Mouse (Mus musculus) embryonic facial prominence, embryonic 14.5 days (tissue): ENCODE data around the gene Rpl32. TPM values are rescaled to one million over a fixed set of nuclear protein-coding genes. Genes with fewer than 3 reads are reported as not detected.

ENCODE experiments used
- ATAC-seq: fragments of 200-750 bp; cut with Nextera tagmentation; 2 replicates; pipeline ENCODE4 v1.8.0; 2017; ENCODE audit warnings: low read depth, moderate number of reproducible peaks, moderate TSS enrichment
- DNase-seq: peaks from one replicate; pipeline ENCODE4 v3.0.0-alpha.2; 2015; ENCODE audit warnings: low spot score
- H3K27ac ChIP-seq: fragments of 300-500 bp; sonication (generic); replicated peaks from 2 replicates; pipeline ENCODE4 v1.5.1; 2014; ENCODE audit warnings: low read depth, mild to moderate bottlenecking, low read length, moderate library complexity
- H3K27me3 ChIP-seq: fragments of 300-500 bp; sonication (generic); replicated peaks from 2 replicates; pipeline ENCODE4 v1.6.1; 2014; ENCODE audit warnings: low read length; ENCODE audit not compliant: control insufficient read depth, insufficient read depth
- H3K36me3 ChIP-seq: fragments of 300-500 bp; sonication (generic); 2 replicates; pipeline ENCODE4 v1.6.1; 2014; ENCODE audit warnings: low read length, mixed read lengths; ENCODE audit not compliant: control insufficient read depth, insufficient read depth
- H3K4me1 ChIP-seq: fragments of 300-500 bp; sonication (generic); 2 replicates; pipeline ENCODE4 v1.6.1; 2014; ENCODE audit warnings: antibody characterized with exemption, low read length; ENCODE audit not compliant: control insufficient read depth, insufficient read depth
- H3K4me2 ChIP-seq: fragments of 300-500 bp; sonication (generic); 2 replicates; pipeline ENCODE4 v1.6.1; 2014; ENCODE audit warnings: low read depth, mild to moderate bottlenecking, low read length, moderate library complexity, mixed read lengths
- H3K4me3 ChIP-seq: fragments of 300-500 bp; sonication (generic); 2 replicates; pipeline ENCODE4 v1.5.1; 2014; ENCODE audit warnings: low read depth, mild to moderate bottlenecking, low read length
- H3K9ac ChIP-seq: fragments of 300-500 bp; sonication (generic); 2 replicates; pipeline ENCODE4 v1.6.1; 2014; ENCODE audit warnings: low read depth, mild to moderate bottlenecking, low read length, moderate library complexity, mixed read lengths
- H3K9me3 ChIP-seq: fragments of 300-500 bp; sonication (generic); 2 replicates; pipeline ENCODE4 v1.6.1; 2016; ENCODE audit warnings: low read length; ENCODE audit not compliant: control insufficient read depth
- WGBS: fragments of 180-500 bp; shearing (Covaris S2); extraction: QIAGEN DNeasy Blood & Tissue Kit; methylation state at CpG from one replicate; pipeline ENCODE4 v1.1.7; 2014; 5-methylcytosine and 5-hydroxymethylcytosine counted together
- polyA plus RNA-seq: library from polyadenylated mRNA; unstranded; fragments of >200 nt; fragmentation: Nextera tagmentation; extraction: Ambion mirVana; gene quantifications from 2 replicates; pipeline ENCODE4 v1.2.1, GENCODE M21; 2014

The Rpl32 gene
- polyA plus RNA-seq, 1 experiment from 2014 or later = 2,432 TPM

DNA sequence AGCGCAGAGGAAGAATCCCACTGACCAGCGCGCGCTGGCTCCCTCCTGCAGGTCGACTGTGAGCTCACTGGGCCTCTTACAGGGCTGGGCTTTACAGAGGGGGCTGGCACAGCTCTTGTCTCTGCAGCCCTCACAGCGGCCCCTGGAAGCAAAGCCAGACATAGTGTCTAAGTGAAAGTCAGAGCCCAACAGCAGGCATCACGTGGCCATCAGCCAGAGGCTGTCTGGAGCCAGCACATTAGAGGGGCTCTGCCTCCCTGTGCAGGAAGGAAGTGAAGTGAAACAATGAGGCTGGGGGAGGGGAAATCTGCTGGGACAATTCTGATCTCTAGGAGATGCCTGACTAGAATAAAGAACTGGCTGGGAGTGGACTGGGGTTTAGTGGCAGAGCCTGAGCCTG, 44.4 kb downstream of the Rpl32 start:
- Histone ChIP-seq H3K9me3 (no peaks in the 10 kb centered on the region), H3K27me3 (no peaks in the 10 kb centered on the region), H3K4me3 (no peak overlapping the region), H3K4me1 (peaks cover 10% of the 10 kb centered on the region), H3K36me3 (no peaks in the 10 kb centered on the region), H3K4me2 (peak overlapping the region; percentile 23; the same call in 1 of the 2 replicates), H3K27ac (peak overlapping the region; percentile 74), H3K9ac (peak overlapping the region; percentile 10; the same call in 1 of the 2 replicates)
- peak; percentile 94 for DNase-seq
- WGBS = 7% methylated on average over 7 of the region's 7 CpGs
- peak; percentile 93 for ATAC-seq

DNA sequence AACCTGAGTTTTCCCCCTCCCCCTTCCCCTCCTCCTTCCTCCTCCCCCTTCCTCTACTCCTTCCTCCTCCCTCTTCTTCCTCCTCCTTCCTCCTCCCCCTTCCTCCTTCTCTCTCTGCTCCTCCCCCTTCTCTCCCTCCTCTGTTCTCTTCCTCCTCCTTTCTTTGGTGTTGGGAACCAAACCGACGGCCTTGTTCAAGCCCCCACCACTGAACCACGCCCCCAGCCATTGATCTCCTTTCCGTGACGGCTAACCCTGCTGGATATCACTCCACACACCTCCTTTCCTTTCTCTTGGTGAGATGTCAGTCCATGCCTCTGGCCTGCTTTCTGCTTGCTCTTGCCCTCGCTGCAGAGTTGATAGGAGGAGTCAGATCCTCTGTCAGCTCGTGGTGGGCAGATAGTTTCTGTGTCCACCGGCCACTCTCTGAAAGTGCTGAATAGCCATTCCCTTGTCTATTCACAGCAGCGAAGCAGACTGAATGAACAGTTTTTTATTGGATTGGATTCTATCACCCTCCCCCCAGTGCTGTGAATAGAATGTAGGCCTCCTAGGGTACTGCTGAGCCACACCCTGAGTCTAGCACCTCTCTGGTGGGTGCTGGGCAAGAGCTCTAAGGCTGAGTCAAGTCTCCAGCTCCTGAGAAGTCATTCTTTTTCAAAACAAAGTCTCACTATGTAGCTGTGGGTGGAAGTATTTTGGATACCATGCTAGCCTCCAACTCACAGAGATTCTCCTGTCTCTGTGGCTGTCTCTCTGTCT, 46.4 kb downstream of the Rpl32 start, which contains the start of gene Tmem40:
TSS of gene Tmem40 (minus strand) at position 416 of the 762 bp plus-strand sequence.
- Histone ChIP-seq H3K36me3 (no peaks in the 10 kb centered on the region), H3K27ac (peak within 1 kb of the TSS; percentile 22), H3K27me3 (no peaks in the 10 kb centered on the region), H3K4me3 (no peak within 1 kb of the TSS), H3K9ac (no peak within 1 kb of the TSS), H3K9me3 (no peaks in the 10 kb centered on the region), H3K4me1 (peaks cover 10% of the 10 kb centered on the region), H3K4me2 (peak within 1 kb of the TSS; percentile 18; the same call in 1 of the 2 replicates)
- 7% methylated on average over 9 of the region's 9 CpGs for WGBS
- DNase-seq = peak; percentile 30
- peak; percentile 11; the same call in 1 of the 2 replicates for ATAC-seq

DNA sequence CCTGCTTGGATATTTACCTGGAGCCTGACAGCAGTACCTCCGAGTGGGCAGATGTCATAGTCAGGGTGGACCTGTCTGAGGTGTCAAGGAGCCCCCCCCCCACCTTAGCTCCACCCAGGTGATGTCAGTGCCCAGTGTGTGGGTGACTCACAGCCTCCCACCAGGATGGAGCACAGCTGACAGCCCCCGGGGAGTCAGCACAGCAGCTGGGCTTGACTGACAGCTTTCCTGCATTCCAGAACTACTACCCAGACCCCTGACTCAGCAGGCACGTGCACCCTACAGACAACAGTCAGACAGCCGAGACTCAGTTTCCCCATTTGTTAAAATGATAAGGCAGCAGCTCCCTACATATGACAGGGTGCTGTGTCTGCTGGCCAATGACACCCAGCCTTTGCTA, 47.6 kb downstream of the Rpl32 start:
- DNase-seq = peak; percentile 33
- Histone ChIP-seq H3K9me3 (no peaks in the 10 kb centered on the region), H3K4me1 (peaks cover 10% of the 10 kb centered on the region), H3K4me2 (no peak overlapping the region), H3K36me3 (no peaks in the 10 kb centered on the region), H3K27ac (no peak overlapping the region), H3K27me3 (no peaks in the 10 kb centered on the region), H3K4me3 (no peak overlapping the region), H3K9ac (no peak overlapping the region)
- ATAC-seq = no peak
- 41% methylated on average over 4 of the region's 4 CpGs for WGBS

DNA sequence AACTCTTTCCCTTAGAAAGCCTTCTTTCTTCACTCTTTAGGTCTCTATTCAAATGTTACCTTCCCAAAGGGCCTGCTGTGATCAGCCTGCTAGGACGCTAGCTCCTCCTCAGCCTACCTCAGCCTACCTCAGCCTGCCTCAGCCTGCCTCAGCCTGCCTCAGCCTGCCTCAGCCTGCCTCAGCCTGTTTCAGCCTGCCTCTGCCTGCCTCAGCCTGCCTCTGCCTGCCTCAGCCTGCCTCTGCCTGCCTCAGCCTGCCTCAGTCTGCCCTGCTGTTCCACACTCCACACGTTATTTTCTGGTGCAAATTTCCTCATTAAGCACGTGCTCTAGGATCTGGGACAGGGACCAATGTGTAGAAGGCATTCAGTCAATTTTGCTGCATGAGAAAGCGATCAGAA, 48.4 kb downstream of the Rpl32 start:
- no peaks in the 10 kb centered on the region for H3K27me3 ChIP-seq
- no peak overlapping the region for H3K4me2 ChIP-seq
- no peak overlapping the region for H3K4me3 ChIP-seq
- no peak for ATAC-seq
- DNase-seq = no peak
- 93% methylated on average over 4 of the region's 4 CpGs for WGBS
- no peaks in the 10 kb centered on the region for H3K9me3 ChIP-seq
- H3K27ac ChIP-seq = no peak overlapping the region
- H3K4me1 ChIP-seq = peaks cover 10% of the 10 kb centered on the region
- no peaks in the 10 kb centered on the region for H3K36me3 ChIP-seq
- H3K9ac ChIP-seq = no peak overlapping the region

DNA sequence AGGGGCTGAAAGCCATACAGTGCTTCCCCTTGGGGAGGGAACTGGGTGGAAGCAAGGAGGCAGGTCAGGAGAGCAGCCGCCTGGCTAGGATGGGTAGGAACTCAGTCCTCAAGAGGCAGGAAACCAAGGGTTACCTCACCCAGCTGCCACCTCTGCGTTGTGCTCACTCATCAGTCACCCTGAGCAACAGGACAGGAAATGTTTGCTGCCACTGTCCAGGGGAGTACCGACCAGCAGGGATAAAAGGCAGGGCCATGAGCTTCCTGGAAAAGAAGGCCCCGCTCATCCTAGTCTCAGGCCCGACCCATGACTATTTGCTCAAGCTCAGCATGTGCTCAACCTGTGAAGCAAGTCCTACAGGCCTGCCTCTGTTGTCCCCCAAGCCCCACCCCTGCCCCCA, 49.1 kb downstream of the Rpl32 start:
- H3K4me1 ChIP-seq = peaks cover 10% of the 10 kb centered on the region
- H3K27ac ChIP-seq = peak overlapping the region; percentile 52; the same call in 1 of the 2 replicates
- no peaks in the 10 kb centered on the region for H3K27me3 ChIP-seq
- 67% methylated on average over 5 of the region's 5 CpGs for WGBS
- no peak overlapping the region for H3K9ac ChIP-seq
- no peak overlapping the region for H3K4me3 ChIP-seq
- H3K36me3 ChIP-seq = no peaks in the 10 kb centered on the region
- ATAC-seq (no peak), DNase-seq (peak; percentile 29)
- H3K4me2 ChIP-seq = no peak overlapping the region
- no peaks in the 10 kb centered on the region for H3K9me3 ChIP-seq

DNA sequence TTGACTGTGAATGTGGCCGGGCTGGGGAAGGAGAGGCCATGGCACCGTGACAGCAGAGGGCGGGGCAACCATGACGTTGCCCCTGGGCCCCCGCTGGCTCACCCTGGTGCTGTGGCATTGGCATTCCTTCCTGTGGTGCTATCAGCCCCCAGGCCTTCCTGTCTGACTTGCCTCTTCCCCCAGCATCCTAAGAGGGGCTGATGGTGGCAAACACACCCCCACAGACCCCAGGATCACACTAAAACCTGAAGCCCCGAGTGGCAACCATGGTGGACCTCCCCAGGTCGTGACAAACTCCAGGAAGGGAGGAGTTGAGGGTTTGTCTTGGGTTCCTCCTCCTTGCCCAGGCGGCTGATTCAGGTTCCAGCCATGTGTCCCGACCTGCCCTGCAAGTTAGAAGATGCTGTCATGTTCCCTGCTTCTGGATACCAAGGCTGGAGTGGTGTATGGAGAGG, 49.5 kb downstream of the Rpl32 start:
- Histone ChIP-seq H3K36me3 (no peaks in the 10 kb centered on the region), H3K9ac (no peak overlapping the region), H3K4me2 (no peak overlapping the region; the same call in 1 of the 2 replicates), H3K27ac (peak overlapping the region; percentile 52; the same call in 1 of the 2 replicates), H3K4me1 (peaks cover 10% of the 10 kb centered on the region), H3K27me3 (no peaks in the 10 kb centered on the region), H3K9me3 (no peaks in the 10 kb centered on the region), H3K4me3 (no peak overlapping the region)
- WGBS = 46% methylated on average over 6 of the region's 9 CpGs
- ATAC-seq (peak; percentile 24; the same call in 1 of the 2 replicates), DNase-seq (peak; percentile 18)

DNA sequence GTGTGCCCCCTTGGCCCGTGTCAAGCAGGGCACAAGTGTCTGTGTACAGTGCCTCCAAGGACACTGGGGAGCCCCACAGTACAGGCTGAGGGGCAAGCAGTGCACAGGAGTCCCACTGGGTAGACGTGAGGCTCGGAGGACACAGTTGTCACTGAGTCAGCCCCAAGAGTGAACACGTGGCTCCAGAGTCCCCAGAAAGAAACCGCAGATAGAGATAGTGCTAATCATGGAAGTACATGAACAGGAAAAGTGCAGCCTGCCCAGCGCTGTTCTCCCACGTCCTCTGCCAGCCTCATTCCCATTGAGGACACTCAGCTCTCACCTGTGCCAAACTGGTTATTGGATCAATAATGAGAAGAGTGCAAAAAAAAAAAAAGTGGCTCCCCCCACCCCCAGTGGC, 53.0 kb downstream of the Rpl32 start:
- Histone ChIP-seq H3K27ac (no peak overlapping the region), H3K9ac (no peak overlapping the region), H3K36me3 (no peaks in the 10 kb centered on the region), H3K4me1 (no peaks in the 10 kb centered on the region), H3K4me2 (no peak overlapping the region), H3K4me3 (no peak overlapping the region), H3K27me3 (no peaks in the 10 kb centered on the region), H3K9me3 (no peaks in the 10 kb centered on the region)
- ATAC-seq = no peak
- WGBS = 81% methylated on average over 7 of the region's 7 CpGs
- no peak for DNase-seq
